Mouse (Mus musculus) G1E-ER4 (cell line): ENCODE measurements around the gene Pik3r1. TPM values are rescaled to one million over a fixed set of nuclear protein-coding genes. Genes with fewer than 3 reads are reported as not detected.

Experiments
- GATA1 ChIP-seq: IDR thresholded peaks from one replicate; pipeline ENCODE4 v1.8.0; 2012; ENCODE audit warnings: low read length, inconsistent platforms
- polyA plus RNA-seq: library from polyadenylated mRNA; stranded (reverse); fragments of >175 nt; gene quantifications from 2 replicates; pipeline ENCODE4 v1.2.3, GENCODE M21; 2012

Gene Pik3r1
- polyA plus RNA-seq, 1 experiment = 10.1 TPM

DNA sequence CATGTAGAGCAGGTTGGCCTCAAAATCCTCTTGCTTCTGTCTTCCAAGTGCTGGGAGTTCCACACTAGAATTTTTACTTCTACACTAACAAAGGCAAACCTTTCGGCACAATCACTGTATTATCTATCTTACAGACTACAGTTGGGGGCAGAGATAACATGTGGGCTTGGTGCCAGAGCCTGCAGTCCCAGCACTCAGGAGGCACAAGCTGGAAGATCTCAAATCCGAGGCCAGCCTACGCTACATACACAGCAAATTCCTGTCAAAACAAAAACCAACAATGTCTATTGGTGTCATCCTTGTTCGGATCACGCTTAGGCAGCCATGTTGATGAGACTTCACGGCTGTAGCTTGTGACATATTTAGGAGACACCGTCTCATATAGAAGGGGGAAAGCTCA lies 36.2 kb downstream of the Pik3r1 start:
- no peak for TF ChIP-seq GATA1

DNA sequence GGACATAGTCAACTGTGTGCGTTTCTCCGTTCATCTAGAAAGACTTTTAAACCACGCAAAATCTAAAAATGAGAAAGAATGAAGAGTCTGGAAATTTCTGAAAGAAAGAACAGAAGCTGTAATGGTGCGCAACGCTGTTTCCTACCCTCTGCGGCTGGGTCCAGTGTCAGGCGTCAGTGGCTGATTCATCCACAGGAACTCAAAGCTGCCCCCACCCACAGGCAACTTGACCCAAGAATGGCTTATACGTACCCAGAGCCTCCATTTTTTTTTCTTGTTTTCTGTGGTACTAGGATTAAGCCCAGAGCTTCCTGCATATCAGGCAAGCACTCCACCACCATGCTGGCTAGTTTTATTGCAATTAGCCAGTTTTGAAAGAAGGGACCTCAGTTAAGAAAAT lies 37.7 kb downstream of the Pik3r1 start:
- TF ChIP-seq GATA1 = no peak

DNA sequence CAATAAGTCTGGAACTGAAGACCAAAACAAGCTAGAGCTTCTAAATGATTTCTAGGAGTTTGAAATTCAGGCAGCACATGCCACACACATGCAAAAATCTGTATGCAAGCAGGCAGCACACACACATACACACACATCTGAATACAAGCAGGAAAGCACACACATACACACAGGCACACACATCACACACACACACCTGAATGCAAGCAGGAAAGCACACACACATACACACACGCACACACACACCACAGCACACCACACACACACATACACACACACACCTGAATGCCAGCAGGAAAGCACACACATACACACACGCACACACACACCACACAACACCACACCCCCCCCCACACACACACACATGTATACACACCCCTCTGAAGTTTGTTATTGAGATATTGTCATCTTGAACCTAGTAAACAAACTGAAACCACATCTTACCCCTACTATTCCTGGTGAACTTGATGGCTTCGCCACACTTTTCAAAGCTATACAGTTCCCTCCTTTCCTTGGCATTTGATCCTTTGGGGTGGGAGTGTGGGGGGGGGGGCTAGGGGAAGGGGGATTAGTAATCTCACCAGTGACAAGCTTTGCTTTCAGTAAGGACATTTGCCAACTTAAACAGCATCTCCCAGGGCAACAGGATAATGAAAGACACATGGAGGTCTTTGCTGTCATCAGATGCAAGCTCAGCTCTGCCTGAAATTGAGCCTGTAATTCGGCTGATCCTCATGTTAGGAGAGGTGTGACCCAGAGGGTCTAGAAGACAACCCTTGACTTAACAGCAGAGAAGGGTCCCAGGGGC lies 38.6 kb downstream of the Pik3r1 start:
- no peak for TF ChIP-seq GATA1

DNA sequence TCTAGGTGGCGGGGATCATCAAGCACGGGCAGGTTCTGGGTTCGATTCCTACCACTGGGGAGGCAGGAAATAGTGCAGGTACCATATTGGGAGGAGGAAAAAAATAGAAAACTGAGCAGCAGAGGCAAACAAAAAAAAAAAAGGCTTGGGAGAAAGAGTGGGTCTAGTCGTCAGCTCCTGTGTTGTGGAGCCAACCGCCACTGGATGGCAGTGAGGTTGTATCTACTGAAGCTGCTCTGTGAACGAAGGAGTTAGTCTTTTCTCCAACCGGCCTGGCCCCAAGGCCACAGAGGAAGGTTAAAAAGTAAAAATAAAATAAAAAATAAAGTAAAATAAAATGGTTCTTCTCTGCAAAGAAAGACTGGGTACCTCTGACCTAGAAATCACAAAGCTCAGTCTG lies 39.2 kb downstream of the Pik3r1 start:
- no peak for TF ChIP-seq GATA1

DNA sequence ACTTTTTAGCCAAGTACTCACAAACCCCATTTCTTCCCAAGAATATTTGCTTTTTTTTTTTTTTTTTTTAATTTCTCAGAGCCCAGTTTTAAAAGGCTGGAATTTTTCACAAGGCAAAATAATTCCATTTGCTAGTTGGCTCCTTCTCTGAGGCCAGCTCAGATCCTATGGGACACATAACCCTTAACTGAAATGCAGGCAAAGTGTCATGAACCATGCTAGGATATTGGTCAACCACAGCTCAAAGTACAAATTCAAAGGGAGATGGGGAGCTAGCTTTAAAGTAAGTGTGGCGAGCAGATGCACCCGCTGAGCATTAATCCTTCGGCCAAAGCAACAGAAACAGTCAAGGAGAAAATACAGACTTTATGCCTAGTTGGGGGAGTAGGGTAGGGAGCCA lies 39.7 kb downstream of the Pik3r1 start:
- no peak for TF ChIP-seq GATA1

DNA sequence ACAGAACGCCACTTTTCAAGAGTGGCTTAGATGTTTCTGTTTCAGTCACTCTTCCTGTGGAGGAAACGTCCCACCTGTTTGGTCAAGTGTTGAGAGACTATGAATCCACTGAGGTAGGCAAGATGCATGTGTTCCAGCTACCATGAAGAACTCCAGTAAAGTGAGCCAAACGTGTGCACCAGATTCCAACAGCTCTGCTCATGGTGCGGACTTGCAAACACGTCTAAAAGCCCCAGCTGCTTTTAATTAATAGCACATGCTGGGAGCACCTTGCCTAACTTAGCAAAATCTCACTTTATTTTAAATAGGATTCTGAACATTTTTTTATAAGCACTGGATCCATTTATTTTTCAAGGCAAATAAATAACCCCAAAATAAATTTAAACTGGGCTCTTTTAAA lies 40.2 kb downstream of the Pik3r1 start:
- no peak for TF ChIP-seq GATA1

DNA sequence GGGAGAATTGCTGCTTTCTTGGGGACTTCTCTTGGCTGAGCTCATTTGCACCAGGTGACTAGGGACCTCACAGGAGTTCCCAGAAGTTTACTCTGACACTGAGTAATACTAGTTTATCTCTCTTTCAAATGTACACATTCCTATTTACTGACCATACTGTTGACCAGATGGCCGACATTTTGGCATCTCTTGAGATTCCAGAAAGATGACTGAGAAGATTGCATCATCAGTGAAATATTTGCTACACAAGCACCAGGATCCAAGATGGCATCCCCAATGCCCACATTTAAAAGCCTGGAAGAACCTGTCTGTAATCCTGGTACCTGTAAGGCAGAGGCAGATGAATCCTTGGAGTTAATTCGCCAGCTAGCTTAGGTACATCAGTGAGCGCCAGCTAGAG lies 41.1 kb downstream of the Pik3r1 start:
- TF ChIP-seq GATA1 = no peak

DNA sequence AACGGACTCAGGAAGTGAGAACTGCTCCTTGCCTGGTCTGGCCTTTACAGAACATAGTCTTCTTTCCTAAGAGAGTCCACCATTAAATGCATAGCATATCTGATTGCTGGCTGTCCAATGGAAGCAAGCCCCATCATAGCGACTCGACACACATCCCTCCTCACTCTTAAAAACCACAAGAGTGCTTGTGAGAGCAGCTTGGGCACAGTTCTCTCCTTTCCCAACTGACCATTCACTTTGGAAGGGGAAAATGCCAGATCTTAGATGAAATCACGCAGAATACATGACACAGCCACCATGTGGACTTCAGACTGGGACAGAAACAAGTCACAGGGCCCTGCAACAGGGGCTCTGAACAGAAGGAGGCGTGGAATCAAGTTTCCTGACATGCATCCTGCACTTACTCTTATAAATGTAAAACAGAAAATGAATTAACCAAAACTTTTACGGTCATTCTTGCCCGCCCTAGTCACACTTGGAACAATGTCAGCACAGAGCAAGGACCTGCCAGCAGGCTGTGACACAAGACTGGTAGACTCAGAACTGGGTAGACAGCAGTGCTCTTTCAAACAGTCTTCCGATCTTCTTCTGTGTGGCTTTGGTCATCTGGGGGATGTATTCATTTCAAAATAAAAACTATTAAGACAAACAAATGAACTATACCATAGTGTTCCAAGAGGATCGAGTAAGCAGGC lies 46.0 kb downstream of the Pik3r1 start:
- no peak for TF ChIP-seq GATA1

DNA sequence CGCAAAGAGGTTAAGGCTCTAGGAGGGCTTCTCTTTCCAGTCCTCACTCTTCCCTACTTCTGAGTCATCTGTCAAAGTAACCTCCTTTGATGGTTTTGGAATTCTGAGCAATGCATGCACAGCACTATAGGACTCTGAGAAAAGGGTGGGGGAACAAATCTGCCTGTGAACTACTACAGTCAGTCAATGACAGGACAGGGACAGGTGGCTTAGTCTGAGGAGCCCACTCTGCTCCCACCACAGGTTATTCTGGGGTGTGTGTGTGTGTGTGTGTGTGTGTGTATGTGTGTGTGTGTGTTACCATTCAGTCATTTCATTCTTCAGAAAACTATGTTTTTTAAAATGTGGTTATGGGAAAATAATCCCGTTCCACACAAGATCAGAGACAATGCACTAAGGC lies 46.9 kb downstream of the Pik3r1 start:
- no peak for TF ChIP-seq GATA1

DNA sequence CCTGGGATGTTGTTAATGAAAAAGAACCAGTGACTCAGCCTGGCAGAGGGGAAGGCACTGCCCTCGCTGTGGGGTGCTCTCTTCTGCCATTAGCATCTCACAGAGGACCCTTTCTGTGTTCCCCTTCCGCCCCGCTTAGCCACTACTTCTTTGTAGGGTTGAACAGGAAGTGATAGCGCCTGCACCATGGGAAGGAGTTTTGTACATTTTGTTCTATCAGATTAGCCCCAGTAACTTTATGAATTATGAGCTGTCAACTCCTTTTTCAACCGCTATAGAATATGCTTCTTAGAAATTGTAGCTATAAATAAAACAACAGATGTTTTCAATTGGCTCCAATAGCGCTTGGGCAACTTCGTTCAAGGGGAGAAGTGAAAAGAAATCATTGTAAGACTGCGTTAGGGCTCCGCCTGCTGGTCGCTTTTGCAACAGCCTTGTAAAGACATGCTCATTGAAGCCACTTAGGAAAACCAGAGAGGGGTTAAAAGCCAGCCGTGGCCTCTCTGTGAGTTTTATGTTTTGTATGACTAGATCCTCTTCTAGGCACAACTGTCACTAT lies 48.6 kb downstream of the Pik3r1 start:
- TF ChIP-seq GATA1 = no peak

DNA sequence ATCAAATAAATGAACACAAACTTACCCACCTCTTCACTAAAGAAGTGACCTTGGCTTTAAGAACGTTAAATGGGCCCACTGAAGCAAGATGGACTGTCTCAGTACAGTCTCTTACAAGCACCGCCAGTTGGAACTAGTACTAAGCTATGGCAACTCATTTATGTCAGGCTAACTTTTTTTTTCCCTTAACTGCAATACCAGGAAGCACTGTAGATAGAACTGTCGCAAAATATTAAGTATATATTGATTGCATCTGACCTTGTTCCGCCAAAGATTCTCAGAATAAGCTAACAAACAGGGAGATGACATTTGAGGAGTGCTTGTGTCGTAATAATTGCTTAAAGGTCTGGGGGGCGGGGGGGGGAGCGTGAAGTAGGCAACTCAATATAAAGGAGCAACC lies 49.3 kb downstream of the Pik3r1 start:
- no peak for TF ChIP-seq GATA1

DNA sequence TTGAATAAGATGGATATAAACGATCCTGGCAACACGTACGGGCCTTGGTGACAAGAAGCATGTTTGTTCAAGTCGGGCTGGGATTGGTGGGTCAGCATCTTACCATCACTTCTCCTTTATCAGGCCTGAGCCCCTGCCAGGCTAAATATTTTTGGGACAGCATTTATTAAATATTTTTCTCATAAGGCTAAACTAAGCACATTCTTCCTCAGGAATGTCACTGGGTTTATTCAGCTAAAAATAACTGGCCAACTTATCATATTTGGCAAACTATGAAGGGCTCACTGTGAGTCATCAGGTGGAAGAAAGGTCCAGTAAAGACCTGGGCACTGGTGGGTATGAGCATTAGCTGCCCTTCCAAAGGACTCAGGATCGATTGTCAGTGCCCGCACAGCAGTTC lies 50.2 kb downstream of the Pik3r1 start:
- TF ChIP-seq GATA1 = no peak

DNA sequence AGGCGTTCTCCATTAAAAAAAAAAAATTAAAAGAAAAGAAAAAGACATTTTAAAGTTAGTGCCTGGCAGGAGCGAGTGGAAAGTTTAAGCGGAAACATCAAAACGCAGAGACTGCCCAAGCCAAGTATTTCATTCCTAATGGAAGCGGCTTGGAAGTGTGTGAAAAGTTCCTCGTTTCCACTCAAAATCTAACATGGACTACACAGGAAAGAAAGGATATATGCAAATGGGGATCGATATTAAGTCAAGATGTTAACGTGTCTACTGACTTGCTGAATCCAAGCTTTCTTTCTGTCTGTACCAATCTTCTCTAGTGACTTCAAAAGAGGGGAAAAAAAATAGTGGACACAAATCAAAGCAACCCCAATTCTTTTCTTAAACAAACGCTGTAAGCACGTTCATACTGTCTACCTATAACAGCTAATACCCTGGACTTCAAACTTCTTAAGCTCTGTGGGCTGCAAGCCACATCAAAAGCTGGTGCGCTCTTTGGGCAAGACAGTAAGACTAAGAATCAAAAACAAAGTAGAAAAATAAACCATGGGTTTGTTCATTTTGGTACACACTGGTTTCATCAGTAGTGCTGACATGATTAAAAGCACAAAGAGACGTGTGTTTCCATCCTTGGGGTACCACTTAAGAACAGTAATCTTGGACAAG lies 54.5 kb downstream of the Pik3r1 start:
- TF ChIP-seq GATA1 = no peak

DNA sequence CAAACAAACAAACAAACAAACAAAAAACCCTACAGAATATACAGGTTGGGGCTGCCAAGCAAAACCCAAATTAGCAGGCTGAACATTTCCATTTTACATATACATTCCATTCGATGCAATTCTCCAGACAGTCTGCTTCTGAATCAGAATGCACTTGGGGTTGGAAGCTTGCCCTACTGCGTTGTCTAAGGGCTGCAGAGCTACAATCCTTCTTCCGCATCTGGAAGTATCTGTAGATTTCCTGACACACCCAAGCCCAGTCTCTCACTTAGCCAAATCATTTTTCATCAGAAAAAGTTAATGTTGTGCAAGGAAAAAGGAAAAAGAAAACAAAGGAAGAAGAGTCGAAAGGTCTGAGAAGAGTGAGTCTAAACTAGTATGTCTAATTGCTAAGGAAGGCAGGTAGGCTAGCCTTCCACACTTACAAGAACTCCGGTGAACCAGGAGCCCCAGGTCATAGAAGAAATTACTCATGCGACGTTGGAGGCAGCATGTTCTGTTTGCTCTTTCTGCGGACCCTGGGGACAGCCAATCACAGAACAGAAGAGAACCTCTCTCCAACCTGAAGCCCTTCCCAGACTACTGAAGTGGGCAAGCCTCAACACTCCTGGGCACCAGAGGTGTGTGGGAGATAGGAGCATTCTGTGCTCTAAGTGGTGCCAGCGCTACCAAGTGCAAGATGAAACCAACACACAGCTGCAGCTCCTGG lies 55.1 kb downstream of the Pik3r1 start:
- TF ChIP-seq GATA1 = no peak

DNA sequence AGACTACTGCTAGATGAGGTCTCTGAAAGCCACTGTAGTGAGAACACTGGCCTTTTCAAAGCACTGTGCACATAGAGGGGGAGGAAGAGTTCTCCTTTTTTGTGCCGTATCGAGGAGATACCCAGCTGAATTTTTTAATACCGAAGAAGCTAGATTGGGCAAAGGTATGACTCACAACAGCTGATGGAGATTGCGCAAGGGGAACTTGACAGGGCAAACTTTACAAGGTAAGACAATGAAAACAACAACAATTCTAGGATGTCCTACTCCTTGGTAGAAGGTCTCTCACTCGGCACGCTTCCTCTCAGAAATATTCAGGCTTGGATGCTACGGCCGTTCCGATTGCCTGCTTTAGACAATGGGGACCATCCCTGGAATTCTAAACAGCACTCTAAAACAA lies 55.9 kb downstream of the Pik3r1 start:
- TF ChIP-seq GATA1 = no peak

DNA sequence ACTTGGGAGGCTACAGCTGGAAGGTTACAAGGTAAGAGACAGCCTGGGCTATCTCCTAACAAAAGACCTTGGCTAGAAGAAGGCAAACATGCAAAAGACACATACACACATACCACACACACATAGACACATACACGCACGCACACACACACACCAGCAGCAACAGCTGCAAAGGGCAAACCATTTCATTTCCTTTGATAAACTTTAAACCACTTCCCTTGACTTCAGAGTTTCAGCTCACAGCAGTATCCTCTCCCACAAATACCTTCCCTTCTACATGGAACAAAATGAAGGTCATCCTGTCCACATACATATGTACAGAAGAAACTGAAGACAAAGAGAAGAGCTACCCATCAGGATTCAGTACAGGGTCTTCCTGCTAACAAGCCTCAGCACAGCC lies 56.7 kb downstream of the Pik3r1 start:
- no peak for TF ChIP-seq GATA1
